Mouse (Mus musculus) cerebellum, adult 11-12 months (tissue): Measurements from ENCODE around the gene Pde4c.

Experiments used
- DNase-seq: peaks from one replicate; pipeline ENCODE4 v3.0.0; 2022

The Pde4c gene

DNA sequence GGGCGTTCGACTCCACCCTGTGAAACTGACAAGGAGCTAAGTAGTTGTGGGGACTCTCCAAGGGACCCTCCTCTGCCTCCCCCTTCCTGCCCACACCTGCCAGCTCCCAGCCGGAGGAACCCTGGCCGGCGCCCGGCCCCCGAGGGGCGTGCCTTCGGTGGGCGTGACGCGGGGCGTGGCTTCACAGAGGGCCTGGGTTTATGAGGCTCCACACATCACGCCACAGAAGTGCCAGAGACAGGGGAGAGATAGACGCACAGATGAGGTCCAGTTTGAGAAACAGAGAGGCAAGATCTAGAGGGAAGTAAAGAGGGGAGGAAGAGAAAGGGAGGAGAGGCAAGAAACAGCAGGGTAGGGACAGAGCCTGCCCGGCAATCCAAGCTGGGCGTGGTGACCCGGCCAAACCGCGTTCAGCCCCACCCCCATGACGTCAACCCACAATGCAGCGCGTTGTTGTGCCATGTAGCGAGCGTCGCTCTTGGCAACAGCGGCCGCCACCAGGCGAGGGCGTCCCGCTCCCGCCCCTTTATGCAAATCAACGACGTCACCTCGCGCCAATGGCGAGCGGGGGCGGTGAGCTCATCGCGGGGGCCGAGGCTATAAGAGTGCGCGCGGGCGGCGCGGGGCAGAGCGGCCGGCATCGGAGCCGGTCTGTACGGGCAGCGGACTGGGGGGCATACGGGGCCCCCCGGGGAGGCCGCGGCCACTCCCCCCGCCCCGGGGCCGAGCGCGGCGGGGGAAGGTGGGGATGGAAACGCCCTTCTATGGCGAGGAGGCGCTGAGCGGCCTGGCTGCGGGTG lies 25.0 kb upstream of the Pde4c start, which contains the start of gene Jund:
Jund (plus strand) TSS at position 640 of the 800 bp plus-strand sequence.
- peak; percentile 99 for DNase-seq

DNA sequence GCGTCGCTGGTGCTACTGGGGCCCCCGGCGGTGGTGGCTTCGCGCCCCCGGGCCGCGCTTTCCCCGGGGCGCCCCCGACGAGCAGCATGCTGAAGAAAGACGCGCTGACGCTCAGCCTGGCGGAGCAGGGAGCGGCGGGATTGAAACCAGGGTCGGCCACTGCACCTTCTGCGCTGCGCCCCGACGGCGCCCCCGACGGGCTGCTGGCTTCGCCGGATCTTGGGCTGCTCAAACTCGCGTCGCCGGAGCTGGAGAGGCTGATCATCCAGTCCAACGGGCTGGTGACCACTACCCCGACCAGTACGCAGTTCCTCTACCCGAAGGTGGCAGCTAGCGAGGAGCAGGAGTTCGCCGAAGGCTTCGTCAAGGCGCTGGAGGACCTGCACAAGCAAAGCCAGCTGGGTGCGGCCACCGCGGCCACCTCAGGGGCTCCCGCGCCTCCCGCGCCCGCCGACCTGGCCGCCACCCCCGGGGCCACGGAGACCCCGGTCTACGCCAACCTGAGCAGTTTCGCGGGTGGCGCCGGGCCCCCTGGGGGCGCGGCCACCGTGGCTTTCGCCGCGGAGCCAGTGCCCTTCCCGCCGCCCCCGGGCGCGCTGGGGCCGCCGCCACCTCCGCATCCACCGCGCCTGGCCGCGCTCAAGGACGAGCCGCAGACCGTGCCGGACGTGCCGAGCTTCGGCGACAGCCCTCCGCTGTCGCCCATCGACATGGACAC lies 24.2 kb upstream of the Pde4c start:
- DNase-seq = peak; percentile 81

GRCm38 (mm10) chr8:70699834-70700554 lies 23.5 kb upstream of the Pde4c start:
- DNase-seq = peak; percentile 92

DNA sequence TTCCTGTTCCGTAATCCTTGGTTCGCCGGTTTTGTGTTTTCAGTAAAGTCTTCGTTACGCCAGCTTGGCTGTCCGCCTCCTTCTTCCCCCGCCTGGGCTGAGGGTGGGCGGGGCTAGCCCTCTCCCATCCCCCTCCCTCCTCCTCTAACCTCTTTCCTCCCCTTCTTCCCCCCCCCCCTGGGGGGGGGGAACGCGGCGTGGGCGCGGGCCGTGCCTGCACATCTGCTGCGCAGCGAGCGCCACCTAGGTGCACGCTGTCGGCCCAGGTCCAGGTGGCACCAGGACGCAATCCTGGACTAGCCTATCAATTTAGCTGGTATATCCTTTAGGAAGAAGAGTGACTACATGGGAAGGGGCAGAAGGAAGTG lies 23.0 kb upstream of the Pde4c start:
- DNase-seq = peak; percentile 89

- DNase-seq = peak; percentile 66
These were observed 22.2 kb upstream of the Pde4c start for GRCm38 (mm10) chr8:70701048-70701981.

DNA sequence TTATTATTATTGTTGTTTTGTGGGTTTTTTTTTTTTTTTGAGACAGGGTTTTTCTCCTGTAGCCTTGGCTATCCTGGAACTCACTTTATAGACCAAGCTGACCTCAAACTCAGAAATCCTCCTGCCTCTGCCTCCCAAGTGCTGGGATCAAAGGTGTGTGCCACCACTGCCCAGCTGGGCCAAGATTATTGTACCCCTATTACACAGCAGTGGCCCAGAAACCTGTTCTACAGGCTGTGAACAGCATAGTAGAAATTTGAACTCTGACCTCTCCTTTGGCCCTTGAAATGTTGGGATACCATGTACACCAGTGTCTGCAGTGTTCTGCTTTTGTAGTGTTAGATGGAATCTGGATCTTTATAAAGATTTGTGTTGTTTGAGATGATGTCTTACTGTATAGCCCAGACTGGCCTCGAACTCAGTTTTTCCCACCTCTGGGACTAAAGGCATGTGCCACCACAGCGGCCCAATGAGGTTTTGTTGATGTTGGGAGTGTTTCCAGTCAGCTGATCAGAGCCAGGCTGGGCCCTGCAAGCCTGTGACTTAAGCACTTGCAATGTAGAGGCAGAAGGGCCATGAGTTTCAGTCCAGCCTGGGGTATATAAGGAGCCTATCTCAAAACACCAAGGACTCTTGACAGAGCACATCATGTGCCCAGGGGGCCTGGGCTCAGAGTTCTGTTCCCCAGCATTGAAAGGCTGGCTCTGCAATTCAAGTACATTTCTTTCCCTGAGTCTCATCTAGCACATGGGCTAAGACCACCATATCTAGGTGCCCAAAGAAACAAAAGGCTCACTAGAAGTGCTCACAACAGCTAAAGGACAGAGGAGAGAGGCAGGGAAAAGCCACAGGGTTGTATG lies 21.3 kb upstream of the Pde4c start:
- DNase-seq = no peak

GRCm38 (mm10) chr8:70702842-70703182 lies 20.7 kb upstream of the Pde4c start:
- DNase-seq = peak; percentile 91

- DNase-seq = no peak
These were observed 20.2 kb upstream of the Pde4c start, which contains the start of gene Iqcn for GRCm38 (mm10) chr8:70703287-70703686. Gene Iqcn, plus strand, starts transcription at chr8:70703457.

GRCm38 (mm10) chr8:70708281-70708680 lies 15.2 kb upstream of the Pde4c start:
- DNase-seq = no peak

GRCm38 (mm10) chr8:70709794-70710193 lies 13.7 kb upstream of the Pde4c start:
- no peak for DNase-seq

GRCm38 (mm10) chr8:70710296-70710695 lies 13.2 kb upstream of the Pde4c start:
- no peak for DNase-seq

- peak; percentile 33 for DNase-seq
These were observed 12.5 kb upstream of the Pde4c start for GRCm38 (mm10) chr8:70711041-70711440.

- no peak for DNase-seq
These were observed 9.5 kb upstream of the Pde4c start for GRCm38 (mm10) chr8:70713991-70714390.

- DNase-seq = no peak
These were observed 8.4 kb upstream of the Pde4c start for GRCm38 (mm10) chr8:70715086-70715485.

- peak; percentile 23 for DNase-seq
These were observed 6.8 kb upstream of the Pde4c start for GRCm38 (mm10) chr8:70716521-70717400.

DNA sequence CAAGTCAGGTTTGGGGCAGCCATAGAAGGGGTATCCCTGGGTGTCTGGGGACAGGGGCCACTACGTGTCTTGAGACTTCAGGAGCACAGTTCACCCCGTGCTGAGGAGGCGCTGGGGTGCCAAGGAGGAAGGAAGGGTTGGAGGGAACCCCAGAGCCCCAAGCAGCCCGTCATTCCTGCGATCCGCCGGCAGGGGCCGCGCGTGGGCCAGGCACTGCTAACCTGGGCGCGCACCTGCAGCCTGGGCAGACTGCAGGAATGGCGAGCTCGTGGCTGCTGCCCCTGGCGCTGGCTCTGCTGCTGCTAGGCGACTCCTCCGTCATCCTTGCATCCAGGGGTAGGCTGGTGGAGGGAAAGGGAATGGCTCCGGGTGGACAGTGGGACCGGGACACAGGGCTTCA lies 5.2 kb upstream of the Pde4c start, which contains the start of gene Gm3336:
Gm3336 (plus strand) TSS at position 247 of the 400 bp plus-strand sequence.
- DNase-seq = peak; percentile 74

DNA sequence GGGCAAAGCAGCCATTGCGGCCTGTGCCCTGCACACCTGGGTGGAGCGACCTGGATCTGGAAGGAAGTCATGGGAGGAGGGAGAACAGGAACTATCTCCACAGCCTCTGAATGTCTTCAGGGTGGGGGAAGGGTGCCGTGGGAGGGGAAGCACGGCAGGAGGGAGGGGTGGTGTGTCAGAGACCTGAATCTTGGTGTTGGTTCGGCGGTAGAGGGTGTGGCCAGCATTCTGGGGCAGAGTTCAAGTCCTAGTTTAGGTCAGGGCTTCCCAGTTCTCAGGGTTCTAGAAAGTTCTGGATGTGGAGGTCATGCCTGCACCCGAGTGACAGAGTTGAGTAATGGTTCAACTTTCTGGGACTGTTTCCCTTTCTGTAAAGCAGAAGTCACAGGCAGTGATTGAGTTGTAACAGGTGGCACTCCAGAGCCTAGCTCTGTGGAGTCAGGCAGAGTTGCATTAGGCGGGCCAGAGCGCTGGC lies 3.7 kb upstream of the Pde4c start:
- peak; percentile 32 for DNase-seq

GRCm38 (mm10) chr8:70720739-70721138 lies 2.8 kb upstream of the Pde4c start:
- DNase-seq = peak; percentile 60

DNA sequence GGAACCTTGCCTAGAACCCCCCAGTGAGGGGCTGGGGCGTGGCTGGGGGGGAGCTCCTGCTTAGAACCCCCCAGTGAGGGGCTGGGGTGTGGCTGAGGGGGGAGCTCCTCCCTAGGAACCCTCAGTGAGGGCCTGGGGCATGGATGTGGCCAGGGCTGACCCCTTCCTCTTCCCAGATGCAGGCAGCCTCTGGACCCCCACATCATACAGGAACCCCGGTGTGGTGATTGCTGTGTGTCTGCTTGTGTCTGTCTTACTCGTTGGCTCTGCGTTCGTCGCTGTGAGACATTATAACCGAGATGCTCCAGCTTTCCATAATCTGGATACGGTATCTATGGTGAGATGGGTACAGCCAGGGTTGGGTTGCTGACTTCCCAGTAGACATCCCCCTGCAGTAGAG lies 1.9 kb upstream of the Pde4c start:
- DNase-seq = peak; percentile 19

DNA sequence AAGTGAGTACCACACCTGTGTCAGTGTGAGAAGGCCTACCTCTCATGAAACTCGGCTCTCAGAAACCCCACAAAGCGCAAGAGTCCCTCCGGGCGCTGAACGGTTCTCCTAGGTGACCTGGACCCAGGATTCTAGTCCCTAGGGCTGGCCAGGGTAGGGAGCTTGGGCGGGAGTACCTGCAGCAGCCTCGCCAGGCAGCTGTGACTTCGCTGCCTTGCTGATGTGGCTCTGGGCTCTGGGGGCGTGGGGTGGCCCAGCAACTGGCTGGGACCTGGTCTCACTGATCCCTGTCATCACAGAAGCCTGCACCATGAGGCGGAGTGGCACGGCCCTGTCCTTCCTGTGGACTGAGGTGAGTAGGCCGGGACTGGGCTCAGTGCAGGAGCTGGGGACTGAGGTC lies 696 bp downstream of the Pde4c start:
- no peak for DNase-seq
